Mouse (Mus musculus) liver, embryonic 14.5 days (tissue): Measurements from ENCODE around the gene Pitpnm1. TPM values are rescaled to one million over a fixed set of nuclear protein-coding genes. Genes with fewer than 3 reads are reported as not detected.

Experiments
- ATAC-seq: fragments of 200-750 bp; cut with Nextera tagmentation; 2 replicates; pipeline ENCODE4 v1.8.0; 2017; ENCODE audit warnings: moderate number of reproducible peaks, mild to moderate bottlenecking, moderate library complexity; ENCODE audit not compliant: insufficient read depth
- DNase-seq, 3 experiments: peaks; one replicate each; pipeline ENCODE4 v3.0.0-alpha.2; 2012 to 2013; ENCODE audit warnings: low read depth in 3 of 3, low spot score in 3 of 3
- H3K27ac ChIP-seq: fragments of 300-500 bp; sonication (generic); 2 replicates; pipeline ENCODE4 v1.5.1; 2014; ENCODE audit warnings: moderate library complexity, mild to moderate bottlenecking, control low read depth, inconsistent platforms
- H3K27me3 ChIP-seq: fragments of 300-500 bp; sonication (generic); 2 replicates; pipeline ENCODE4 v1.6.1; 2014; ENCODE audit warnings: mild to moderate bottlenecking, low read length, moderate library complexity; ENCODE audit not compliant: control insufficient read depth, insufficient read depth
- H3K36me3 ChIP-seq: fragments of 300-500 bp; sonication (generic); replicated peaks from 2 replicates; pipeline ENCODE4 v1.6.1; 2014; ENCODE audit warnings: low read depth; ENCODE audit not compliant: control insufficient read depth, insufficient read depth
- H3K4me1 ChIP-seq, 2 experiments: fragments of 200-500 bp in 1 of 2; fragments of 300-500 bp in 1 of 2; sonication (generic) in 1 of 2; replicated peaks; 2 replicates each; pipeline ENCODE4 v1.6.1; 2012 to 2014; ENCODE audit warnings: antibody characterized with exemption in 1 of 2, inconsistent platforms in 1 of 2, low read length in 1 of 2; ENCODE audit not compliant: control insufficient read depth in 2 of 2, insufficient read depth in 2 of 2
- H3K4me2 ChIP-seq: fragments of 300-500 bp; sonication (generic); 2 replicates; pipeline ENCODE4 v1.6.1; 2014; ENCODE audit warnings: low read depth, mild to moderate bottlenecking, control low read depth, moderate library complexity
- H3K4me3 ChIP-seq, 2 experiments: fragments of 200-500 bp in 1 of 2; fragments of 300-500 bp in 1 of 2; sonication (generic) in 1 of 2; 2 replicates each; pipeline ENCODE4 v1.5.1; 2012 to 2014; ENCODE audit warnings: low read depth in 2 of 2, low read length in 2 of 2, mild to moderate bottlenecking in 2 of 2, control low read depth in 1 of 2, inconsistent platforms in 1 of 2, moderate library complexity in 1 of 2; ENCODE audit not compliant: insufficient read depth in 1 of 2
- H3K9ac ChIP-seq: fragments of 300-500 bp; sonication (generic); replicated peaks from 2 replicates; pipeline ENCODE4 v1.6.1; 2014; ENCODE audit warnings: mild to moderate bottlenecking, control low read depth, moderate library complexity
- H3K9me3 ChIP-seq: fragments of 300-500 bp; sonication (generic); 2 replicates; pipeline ENCODE4 v1.6.1; 2016; ENCODE audit warnings: low read length, mixed read lengths; ENCODE audit not compliant: control insufficient read depth
- CTCF ChIP-seq: IDR thresholded peaks from 2 replicates; pipeline ENCODE4 v1.5.1; 2016; ENCODE audit warnings: antibody characterized with exemption, low read depth, control low read depth
- EP300 ChIP-seq: IDR thresholded peaks from 2 replicates; pipeline ENCODE4 v1.6.1; 2016; ENCODE audit warnings: antibody characterized with exemption, low read depth
- WGBS: fragments of 180-500 bp; shearing (Covaris S2); extraction: QIAGEN DNeasy Blood & Tissue Kit; methylation state at CpG from one replicate; pipeline ENCODE4 v1.1.7; 2014; ENCODE audit not compliant: insufficient replicate concordance; 5-methylcytosine and 5-hydroxymethylcytosine counted together
- polyA plus RNA-seq, 2 experiments: library from polyadenylated mRNA; depleted of rRNA in 1 of 2; stranded (reverse) in 1 of 2; unstranded in 1 of 2; fragments of >200 nt; fragmentation: Nextera tagmentation in 1 of 2; extraction: Ambion mirVana in 1 of 2; gene quantifications; 2 replicates each; pipeline versions ENCODE4 v1.2.1 to v1.2.3; 2012 to 2014

Gene Pitpnm1
- polyA plus RNA-seq, 2 experiments, result 3.4 to 7.1 TPM

GRCm38 (mm10) chr19:4054613-4055012 is 45.2 kb upstream of the Pitpnm1 start:
- WGBS, result 70% methylated on average over 5 of the region's 5 CpGs
- Histone ChIP-seq H3K9me3 (no peaks in the 10 kb centered on the region), H3K27ac (no peak overlapping the region), H3K9ac (no peak overlapping the region), H3K27me3 (no peaks in the 10 kb centered on the region), H3K4me2 (no peak overlapping the region), H3K4me3 (no peak overlapping the region), H3K36me3 (no peaks in the 10 kb centered on the region), H3K4me1 (peaks cover 15 to 32% of the 10 kb centered on the region in 2 experiments)
- DNase-seq (no peak), ATAC-seq (no peak)
- TF ChIP-seq EP300, result no peak
- TF ChIP-seq CTCF, result no peak

DNA sequence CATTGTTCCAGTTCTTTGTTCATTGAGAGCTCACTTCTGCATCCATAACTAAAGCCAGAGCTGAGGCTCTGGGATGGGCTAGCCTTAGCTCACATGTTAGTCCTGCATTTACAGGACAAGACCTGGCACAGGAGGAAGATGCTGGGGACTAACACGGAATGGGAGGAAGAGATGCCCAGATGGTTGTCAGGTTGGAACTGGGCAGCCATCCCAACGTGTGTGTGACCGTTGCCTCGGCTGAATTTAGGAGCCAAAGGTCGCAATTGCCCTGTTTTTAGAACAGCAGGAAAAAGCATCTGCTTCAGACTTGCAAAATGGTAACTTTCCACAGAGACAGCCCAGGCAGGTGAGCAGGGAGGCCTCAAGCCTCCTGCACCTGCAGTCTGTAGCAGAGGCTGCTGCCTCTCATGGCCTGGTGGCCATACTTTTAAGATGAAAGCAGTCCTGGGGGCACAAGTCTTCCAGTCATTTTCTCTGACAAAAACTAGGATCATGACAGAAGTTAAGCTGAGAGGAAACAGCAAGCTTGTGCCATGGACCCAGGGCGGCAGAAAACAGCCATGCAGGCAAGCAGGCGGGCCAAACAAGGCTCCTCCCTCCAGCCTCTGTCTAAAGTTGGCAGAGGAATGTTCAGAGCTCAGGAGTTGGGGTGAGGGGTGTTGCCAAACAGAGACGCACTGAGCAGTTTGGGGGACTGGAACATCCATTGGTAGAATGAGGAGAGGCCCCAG is 44.4 kb upstream of the Pitpnm1 start:
- no peak overlapping the region for H3K27ac ChIP-seq
- no peak overlapping the region for H3K9ac ChIP-seq
- DNase-seq (no peak), ATAC-seq (no peak)
- TF ChIP-seq CTCF, result no peak
- no peak for TF ChIP-seq EP300
- no peak overlapping the region for H3K4me3 ChIP-seq
- H3K27me3 ChIP-seq, result no peaks in the 10 kb centered on the region
- peaks cover 21 to 36% of the 10 kb centered on the region in 2 experiments for H3K4me1 ChIP-seq
- H3K36me3 ChIP-seq, result no peaks in the 10 kb centered on the region
- no peaks in the 10 kb centered on the region for H3K9me3 ChIP-seq
- WGBS, result 61% methylated on average over 8 of the region's 8 CpGs
- H3K4me2 ChIP-seq, result no peak overlapping the region

- H3K9ac ChIP-seq, result no peak overlapping the region
- no peaks in the 10 kb centered on the region for H3K36me3 ChIP-seq
- no peaks in the 10 kb centered on the region for H3K9me3 ChIP-seq
- no peak overlapping the region for H3K4me3 ChIP-seq
- no peak overlapping the region for H3K4me2 ChIP-seq
- ATAC-seq (no peak), DNase-seq (no peak)
- peaks cover 24 to 36% of the 10 kb centered on the region in 2 experiments for H3K4me1 ChIP-seq
- no peaks in the 10 kb centered on the region for H3K27me3 ChIP-seq
- H3K27ac ChIP-seq, result no peak overlapping the region
- WGBS, result 52% methylated on average over 15 of the region's 15 CpGs
- TF ChIP-seq EP300 (no peak), CTCF (no peak)
Observed at GRCm38 (mm10) chr19:4055947-4056693, 43.7 kb upstream of the Pitpnm1 start.

DNA sequence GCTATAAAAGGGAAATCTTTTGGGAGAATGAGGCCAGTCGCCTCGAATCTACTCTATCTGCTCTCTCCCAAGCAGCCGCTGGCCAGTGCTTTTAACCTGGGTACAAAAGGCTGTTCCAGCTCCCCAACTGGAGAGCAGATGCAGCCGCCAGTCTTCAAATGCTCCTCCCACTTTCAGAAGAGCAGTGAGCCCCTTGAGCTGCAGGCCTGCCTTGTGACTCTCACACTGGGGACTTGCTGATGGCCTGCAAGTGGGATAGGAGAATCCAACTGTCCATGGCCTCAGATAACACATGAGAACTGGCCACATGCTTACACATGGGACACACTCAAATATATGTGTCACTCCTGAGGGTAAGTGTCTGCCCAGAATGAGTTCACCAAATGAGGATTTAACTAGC is 43.1 kb upstream of the Pitpnm1 start:
- 49% methylated on average over 4 of the region's 4 CpGs for WGBS
- TF ChIP-seq CTCF (no peak), EP300 (no peak)
- no peak for ATAC-seq
- H3K9me3 ChIP-seq, result no peaks in the 10 kb centered on the region
- no peak overlapping the region for H3K9ac ChIP-seq
- no peak overlapping the region for H3K4me3 ChIP-seq
- no peak overlapping the region for H3K4me2 ChIP-seq
- H3K27ac ChIP-seq, result no peak overlapping the region
- no peaks in the 10 kb centered on the region for H3K36me3 ChIP-seq
- DNase-seq, result no peak
- peaks cover 24 to 36% of the 10 kb centered on the region in 2 experiments for H3K4me1 ChIP-seq
- no peaks in the 10 kb centered on the region for H3K27me3 ChIP-seq

DNA sequence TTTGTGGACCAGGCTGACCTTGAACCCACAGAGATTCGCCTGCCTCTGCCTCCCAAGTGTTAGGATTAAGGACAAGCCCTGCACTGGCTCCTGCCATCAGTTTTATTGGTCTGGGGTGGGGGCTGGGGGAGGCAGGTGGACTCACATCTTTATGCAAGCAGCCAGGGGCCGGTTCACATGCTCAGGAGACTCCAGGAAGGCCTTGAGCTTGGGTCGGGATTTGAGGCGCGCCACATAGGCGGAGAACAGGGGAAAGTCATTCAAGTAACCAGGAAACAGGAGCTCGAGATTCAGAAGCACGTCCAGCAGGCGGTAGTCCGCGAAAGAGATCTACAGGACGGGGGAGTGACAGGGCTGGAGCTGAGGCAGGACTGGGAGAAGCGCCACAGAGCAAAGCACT is 42.4 kb upstream of the Pitpnm1 start:
- Histone ChIP-seq H3K4me1 (peaks cover 24 to 34% of the 10 kb centered on the region in 2 experiments), H3K9me3 (no peaks in the 10 kb centered on the region), H3K4me2 (no peak overlapping the region), H3K27ac (no peak overlapping the region), H3K4me3 (no peak overlapping the region), H3K36me3 (no peaks in the 10 kb centered on the region), H3K9ac (no peak overlapping the region), H3K27me3 (no peaks in the 10 kb centered on the region)
- 78% methylated on average over 13 of the region's 13 CpGs for WGBS
- DNase-seq, result no peak
- no peak for TF ChIP-seq CTCF
- TF ChIP-seq EP300, result no peak
- no peak for ATAC-seq
